Mouse (Mus musculus): Measurements from ENCODE around the gene Ppfia2. TPM values are rescaled to one million over a fixed set of nuclear protein-coding genes. Genes with fewer than 3 reads are reported as not detected.

Ppfia2 gene
- polyA plus RNA-seq, 1 experiment, result not detected

- no peaks in the 10 kb centered on the region for H3K27me3 ChIP-seq (ENCODE audit: control insufficient read depth, insufficient read depth, insufficient read length)
- TF ChIP-seq MAX (IDR thresholded peaks at IDR 0.05), result no peak
- no peak for TF ChIP-seq CTCF (IDR thresholded peaks at IDR 0.05; ENCODE audit: control insufficient read depth, insufficient read depth, insufficient read length)
- no peak for TF ChIP-seq CEBPB (IDR thresholded peaks at IDR 0.05; ENCODE audit: low read depth)
- no peak for TF ChIP-seq USF1 (IDR thresholded peaks at IDR 0.05; ENCODE audit: low read depth)
- no peak for TF ChIP-seq MYOD1 (IDR thresholded peaks at IDR 0.05; ENCODE audit: control insufficient read depth, insufficient read length, low read depth)
- TF ChIP-seq MYOG (IDR thresholded peaks at IDR 0.05; ENCODE audit: control insufficient read depth, extremely low read depth, insufficient read length), result no peak
- TF ChIP-seq FOSL1 (IDR thresholded peaks at IDR 0.05; ENCODE audit: insufficient read depth, low read length, poor library complexity, severe bottlenecking), result no peak
- H3K79me2 ChIP-seq (ENCODE audit: control insufficient read depth, insufficient read depth), result no peaks in the 10 kb centered on the region
- H3K79me3 ChIP-seq (ENCODE audit: low read depth), result no peaks in the 10 kb centered on the region
- H3K36me3 ChIP-seq (ENCODE audit: control insufficient read depth, insufficient read depth), result no peaks in the 10 kb centered on the region
- no peak overlapping the region for H3K4me3 ChIP-seq (ENCODE audit: insufficient read depth, poor library complexity, severe bottlenecking)
- H3ac ChIP-seq (ENCODE audit: control insufficient read depth, insufficient read length, low read depth), result no peak overlapping the region
Observed at GRCm38 (mm10) chr10:106936996-106937395, 466.9 kb downstream of the Ppfia2 start.

- no peaks in the 10 kb centered on the region for H3K27me3 ChIP-seq (ENCODE audit: control insufficient read depth, insufficient read depth, insufficient read length)
Observed at GRCm38 (mm10) chr10:106938851-106939250, 468.7 kb downstream of the Ppfia2 start.

GRCm38 (mm10) chr10:106939441-106939840, 469.3 kb downstream of the Ppfia2 start:
- H3K79me3 ChIP-seq (ENCODE audit: low read depth), result no peaks in the 10 kb centered on the region
- no peaks in the 10 kb centered on the region for H3K36me3 ChIP-seq (ENCODE audit: control insufficient read depth, insufficient read depth)
- no peak overlapping the region for H3ac ChIP-seq (ENCODE audit: control insufficient read depth, insufficient read length, low read depth)
- no peaks in the 10 kb centered on the region for H3K79me2 ChIP-seq (ENCODE audit: control insufficient read depth, insufficient read depth)
- TF ChIP-seq FOSL1 (IDR thresholded peaks at IDR 0.05; ENCODE audit: insufficient read depth, low read length, poor library complexity, severe bottlenecking) (no peak), MAX (IDR thresholded peaks at IDR 0.05) (no peak), MYOD1 (IDR thresholded peaks at IDR 0.05; ENCODE audit: control insufficient read depth, insufficient read length, low read depth) (no peak), MYOG (IDR thresholded peaks at IDR 0.05; ENCODE audit: control insufficient read depth, extremely low read depth, insufficient read length) (no peak), CEBPB (IDR thresholded peaks at IDR 0.05; ENCODE audit: low read depth) (no peak), CTCF (IDR thresholded peaks at IDR 0.05; ENCODE audit: control insufficient read depth, insufficient read depth, insufficient read length) (no peak), USF1 (IDR thresholded peaks at IDR 0.05; ENCODE audit: low read depth) (no peak)
- H3K4me3 ChIP-seq (ENCODE audit: insufficient read depth, poor library complexity, severe bottlenecking), result no peak overlapping the region
- no peaks in the 10 kb centered on the region for H3K27me3 ChIP-seq (ENCODE audit: control insufficient read depth, insufficient read depth, insufficient read length)

More at GRCm38 (mm10) chr10:106938851-106939250, 468.7 kb downstream of the Ppfia2 start:
- Histone ChIP-seq H3K36me3 (ENCODE audit: control insufficient read depth, insufficient read depth) (no peaks in the 10 kb centered on the region), H3ac (ENCODE audit: control insufficient read depth, insufficient read length, low read depth) (no peak overlapping the region), H3K79me2 (ENCODE audit: control insufficient read depth, insufficient read depth) (no peaks in the 10 kb centered on the region), H3K79me3 (ENCODE audit: low read depth) (no peaks in the 10 kb centered on the region), H3K4me3 (ENCODE audit: insufficient read depth, poor library complexity, severe bottlenecking) (no peak overlapping the region)
- TF ChIP-seq MAX (IDR thresholded peaks at IDR 0.05) (no peak), FOSL1 (IDR thresholded peaks at IDR 0.05; ENCODE audit: insufficient read depth, low read length, poor library complexity, severe bottlenecking) (no peak), USF1 (IDR thresholded peaks at IDR 0.05; ENCODE audit: low read depth) (no peak), MYOG (IDR thresholded peaks at IDR 0.05; ENCODE audit: control insufficient read depth, extremely low read depth, insufficient read length) (no peak), CEBPB (IDR thresholded peaks at IDR 0.05; ENCODE audit: low read depth) (no peak), CTCF (IDR thresholded peaks at IDR 0.05; ENCODE audit: control insufficient read depth, insufficient read depth, insufficient read length) (no peak), MYOD1 (IDR thresholded peaks at IDR 0.05; ENCODE audit: control insufficient read depth, insufficient read length, low read depth) (no peak)

- no peak for TF ChIP-seq MYOD1 (IDR thresholded peaks at IDR 0.05; ENCODE audit: control insufficient read depth, insufficient read length, low read depth)
- no peak for TF ChIP-seq CTCF (IDR thresholded peaks at IDR 0.05; ENCODE audit: control insufficient read depth, insufficient read depth, insufficient read length)
- TF ChIP-seq FOSL1 (IDR thresholded peaks at IDR 0.05; ENCODE audit: insufficient read depth, low read length, poor library complexity, severe bottlenecking), result no peak
- Histone ChIP-seq H3K4me3 (ENCODE audit: insufficient read depth, poor library complexity, severe bottlenecking) (no peak overlapping the region), H3ac (ENCODE audit: control insufficient read depth, insufficient read length, low read depth) (no peak overlapping the region), H3K27me3 (ENCODE audit: control insufficient read depth, insufficient read depth, insufficient read length) (no peaks in the 10 kb centered on the region), H3K79me2 (ENCODE audit: control insufficient read depth, insufficient read depth) (no peaks in the 10 kb centered on the region), H3K79me3 (ENCODE audit: low read depth) (no peaks in the 10 kb centered on the region), H3K36me3 (ENCODE audit: control insufficient read depth, insufficient read depth) (no peaks in the 10 kb centered on the region)
Observed at GRCm38 (mm10) chr10:106941380-106941779, 471.2 kb downstream of the Ppfia2 start.

- Histone ChIP-seq H3K27me3 (ENCODE audit: control insufficient read depth, insufficient read depth, insufficient read length) (no peaks in the 10 kb centered on the region), H3K4me3 (ENCODE audit: insufficient read depth, poor library complexity, severe bottlenecking) (no peak overlapping the region), H3K79me3 (ENCODE audit: low read depth) (no peaks in the 10 kb centered on the region), H3ac (ENCODE audit: control insufficient read depth, insufficient read length, low read depth) (no peak overlapping the region), H3K36me3 (ENCODE audit: control insufficient read depth, insufficient read depth) (no peaks in the 10 kb centered on the region), H3K79me2 (ENCODE audit: control insufficient read depth, insufficient read depth) (no peaks in the 10 kb centered on the region)
- TF ChIP-seq MYOG (IDR thresholded peaks at IDR 0.05; ENCODE audit: control insufficient read depth, extremely low read depth, insufficient read length), result no peak
Observed at GRCm38 (mm10) chr10:106959026-106959425, 488.9 kb downstream of the Ppfia2 start.

GRCm38 (mm10) chr10:106975193-106976141, 505.3 kb downstream of the Ppfia2 start:
- Histone ChIP-seq H3K27me3 (ENCODE audit: control insufficient read depth, insufficient read depth, insufficient read length) (no peaks in the 10 kb centered on the region), H3K79me3 (ENCODE audit: low read depth) (no peaks in the 10 kb centered on the region), H3K79me2 (ENCODE audit: control insufficient read depth, insufficient read depth) (no peaks in the 10 kb centered on the region), H3K4me3 (ENCODE audit: insufficient read depth, poor library complexity, severe bottlenecking) (no peak overlapping the region), H3K36me3 (ENCODE audit: control insufficient read depth, insufficient read depth) (no peaks in the 10 kb centered on the region), H3ac (ENCODE audit: control insufficient read depth, insufficient read length, low read depth) (no peak overlapping the region)
- TF ChIP-seq MYOG (IDR thresholded peaks at IDR 0.05; ENCODE audit: control insufficient read depth, extremely low read depth, insufficient read length), result no peak
- TF ChIP-seq CEBPB (IDR thresholded peaks at IDR 0.05; ENCODE audit: low read depth), result no peak
- TF ChIP-seq USF1 (IDR thresholded peaks at IDR 0.05; ENCODE audit: low read depth), result no peak
- no peak for TF ChIP-seq MAX (IDR thresholded peaks at IDR 0.05)
- TF ChIP-seq CTCF (IDR thresholded peaks at IDR 0.05; ENCODE audit: control insufficient read depth, insufficient read depth, insufficient read length), result no peak
- TF ChIP-seq FOSL1 (IDR thresholded peaks at IDR 0.05; ENCODE audit: insufficient read depth, low read length, poor library complexity, severe bottlenecking), result no peak
- no peak for TF ChIP-seq MYOD1 (IDR thresholded peaks at IDR 0.05; ENCODE audit: control insufficient read depth, insufficient read length, low read depth)

Measured in C2C12 (cell line).